Mouse (Mus musculus) common myeloid progenitor, adult 5-6 weeks (primary cell): ENCODE data around the gene Krt78. TPM values are rescaled to one million over a fixed set of nuclear protein-coding genes. Genes with fewer than 3 reads are reported as not detected.

Experiments
- ATAC-seq: replicated peaks from 2 replicates; pipeline ENCODE4 v1.8.0; 2016; ENCODE audit warnings: low read depth, mild to moderate bottlenecking, moderate TSS enrichment, inconsistent platforms; ENCODE audit not compliant: poor library complexity, severe bottlenecking
- total RNA-seq: library from RNA; stranded (forward); fragments of 200-1000, 187-1606 nt; gene quantifications from 2 replicates; pipeline ENCODE4 v1.2.3, GENCODE M21; 2017

Gene Krt78
- total RNA-seq, 1 experiment from 2014 or later: not detected

- ATAC-seq: no peak
These were observed 51.6 kb downstream of the Krt78 start for GRCm38 (mm10) chr15:101902171-101903149.

Other genes with a start within 250 kb of the Krt78 start
- gene Krt5, start 241.4 kb downstream of the Krt78 start, total RNA-seq: not detected in 2 replicates
- gene Krt71, start 211.2 kb downstream of the Krt78 start, total RNA-seq: not detected in 2 replicates
- not detected in 2 replicates for gene Krt72, start 167.8 kb downstream of the Krt78 start, total RNA-seq
- gene Krt73, start 151.9 kb downstream of the Krt78 start, total RNA-seq: not detected in 2 replicates
- not detected in 2 replicates for gene Krt2, start 136.1 kb downstream of the Krt78 start, total RNA-seq
- not detected in 2 replicates for gene Krt1, start 103.5 kb downstream of the Krt78 start, total RNA-seq
- gene Krt77, start 84.6 kb downstream of the Krt78 start, total RNA-seq: not detected in 2 replicates
- gene Krt76, start 61.4 kb downstream of the Krt78 start, total RNA-seq: not detected in 2 replicates
- gene Krt4, start 29.6 kb downstream of the Krt78 start, total RNA-seq: not detected in 2 replicates
- gene Krt79, start 14.0 kb downstream of the Krt78 start, total RNA-seq: not detected in 2 replicates
- gene Krt8, start 50.2 kb upstream of the Krt78 start, total RNA-seq: not detected in 2 replicates
- 15.7 and 19.7 TPM in 2 replicates for gene Krt18, start 73.9 kb upstream of the Krt78 start, total RNA-seq
- 452 and 502 TPM in 2 replicates for gene Eif4b, start 119.5 kb upstream of the Krt78 start, total RNA-seq
- gene Tns2, start 146.1 kb upstream of the Krt78 start, total RNA-seq: not detected in 2 replicates
- 9.7 and 15.5 TPM in 2 replicates for gene Spryd3, start 181.9 kb upstream of the Krt78 start, total RNA-seq
- not detected in 2 replicates for gene Igfbp6, start 190.1 kb upstream of the Krt78 start, total RNA-seq
- 3.3 and 6.3 TPM in 2 replicates for gene Soat2, start 196.2 kb upstream of the Krt78 start, total RNA-seq
- 33.7 and 35.4 TPM in 2 replicates for gene Zfp740, start 249.0 kb upstream of the Krt78 start, total RNA-seq